Mouse (Mus musculus) Patski (cell line): ENCODE measurements at regions not wholly inside any gene's neighbourhood (a gene's known extent, or its start where the extent isn't known, plus 50 kb on each side); places are given as distances from the start of the nearest gene placed in this dataset.

Experiments used
- ATAC-seq: fragments of 100-300 bp; one replicate; pipeline ENCODE4 v1.8.0; 2021
- CTCF ChIA-PET: fragments of 350-600 bp; sonication (Branson Sonifier 250); formaldehyde crosslinking; loops from one replicate; lab custom pipeline; 2022; ENCODE audit warnings: inconsistent platforms; lab: Charles Lee
- POLR2A ChIA-PET: fragments of 350-600 bp; sonication (Branson Sonifier 250); formaldehyde crosslinking; loops from one replicate; lab custom pipeline; 2022; ENCODE audit warnings: antibody characterized with exemption, inconsistent platforms; lab: Charles Lee
- DNase-seq: peaks from one replicate; pipeline ENCODE4 v3.0.0-alpha.2; 2011; ENCODE audit warnings: low read depth, low spot score
- H3K27me3 ChIP-seq: fragments of 371-371 bp; one replicate; pipeline ENCODE4 v1.5.1; 2021
- CTCF ChIP-seq: fragments of 100-300 bp; IDR thresholded peaks from one replicate; pipeline ENCODE4 v1.5.1; 2021
- in situ Hi-C: fragments of 300-500 bp; cut with MboI; formaldehyde crosslinking; loops from 3 replicates; pipeline ENCODE4 v1.11.1; 2018; ENCODE audit warnings: low pct_unique_long_range_greater_than_20kb, mixed read lengths

- in situ Hi-C loops = loop anchor here (5.0 kb wide), 1 partner anchor 152 kb away; no protein-coding TSS in a partner anchor
- no peak for DNase-seq
- peak; percentile 58 for TF ChIP-seq CTCF
- ATAC-seq = peak; percentile 39
- no peaks in the 10 kb centered on the region for H3K27me3 ChIP-seq
- ChIA-PET CTCF (interaction anchor here (0.8 to 1.5 kb wide), 4 partner anchors 89 to 368 kb away, joined by 3 to 4 read pairs (median 4); no protein-coding TSS in a partner anchor), POLR2A (interaction anchor here (1.3 kb wide), 1 partner anchor 155 kb away, joined by 3 read pairs; the partner anchor contains the start of gene Rai14)
Measured at GRCm38 (mm10) chr15:10868716-10869585, 83.2 kb upstream of the C1qtnf3 start.

GRCm38 (mm10) chr15:10869879-10870278 lies 82.3 kb upstream of the C1qtnf3 start:
- ATAC-seq (no peak), DNase-seq (no peak)
- ChIA-PET POLR2A (no interaction called here), CTCF (interaction anchor here (1.4 to 1.5 kb wide), 2 partner anchors 90 to 369 kb away, joined by 4 read pairs; no protein-coding TSS in a partner anchor)
- in situ Hi-C loops = loop anchor here (5.0 kb wide), 1 partner anchor 153 kb away; no protein-coding TSS in a partner anchor
- no peaks in the 10 kb centered on the region for H3K27me3 ChIP-seq
- no peak for TF ChIP-seq CTCF

- ChIA-PET CTCF (interaction anchor here (0.6 to 1.9 kb wide), 4 partner anchors 17 to 393 kb away, joined by 3 to 9 read pairs (median 3); no protein-coding TSS in a partner anchor), POLR2A (interaction anchor here (0.7 kb wide), 1 partner anchor 262 kb away, joined by 6 read pairs; no protein-coding TSS in a partner anchor)
- TF ChIP-seq CTCF = peak; percentile 75
- in situ Hi-C loops = no loop called here
- no peak for ATAC-seq
- H3K27me3 ChIP-seq = no peaks in the 10 kb centered on the region
- no peak for DNase-seq
Measured at GRCm38 (mm10) chr15:10872322-10872967, 79.7 kb upstream of the C1qtnf3 start.

- in situ Hi-C loops = no loop called here
- ChIA-PET CTCF (interaction anchor here (0.9 kb wide), 1 partner anchor 20 kb away, joined by 3 read pairs; no protein-coding TSS in a partner anchor), POLR2A (interaction anchor here (0.5 kb wide), 1 partner anchor 109 kb away, joined by 4 read pairs; no protein-coding TSS in a partner anchor)
- DNase-seq = no peak
- TF ChIP-seq CTCF = no peak
- ATAC-seq = no peak
- H3K27me3 ChIP-seq = no peaks in the 10 kb centered on the region
Measured at GRCm38 (mm10) chr15:10876328-10876727, 75.8 kb upstream of the C1qtnf3 start.

GRCm38 (mm10) chr15:10881726-10882125 lies 70.4 kb upstream of the C1qtnf3 start:
- H3K27me3 ChIP-seq = no peaks in the 10 kb centered on the region
- ChIA-PET CTCF (interaction anchor here (1.0 to 1.1 kb wide), 2 partner anchors 9 to 20 kb away, joined by 3 read pairs; no protein-coding TSS in a partner anchor), POLR2A (interaction anchor here (1.4 kb wide), 1 partner anchor 9 kb away, joined by 4 read pairs; no protein-coding TSS in a partner anchor)
- DNase-seq = peak; percentile 68
- in situ Hi-C loops = no loop called here
- TF ChIP-seq CTCF = no peak
- peak; percentile 60 for ATAC-seq

GRCm38 (mm10) chr15:10887990-10888389 lies 64.1 kb upstream of the C1qtnf3 start:
- DNase-seq = no peak
- TF ChIP-seq CTCF = no peak
- ATAC-seq = no peak
- H3K27me3 ChIP-seq = no peaks in the 10 kb centered on the region
- POLR2A ChIA-PET = no interaction called here
- CTCF ChIA-PET = interaction anchor here (1.3 kb wide), 1 partner anchor 242 kb away, joined by 3 read pairs; no protein-coding TSS in a partner anchor
- in situ Hi-C loops = no loop called here

GRCm38 (mm10) chr15:10890220-10890921 lies 61.8 kb upstream of the C1qtnf3 start:
- ATAC-seq (peak; percentile 98), DNase-seq (peak; percentile 99)
- ChIA-PET POLR2A (interaction anchor here (0.7 to 1.3 kb wide), 4 partner anchors 9 to 452 kb away, joined by 3 to 5 read pairs (median 4); partner anchors contain the start of gene Dnajc21), CTCF (interaction anchor here (0.7 to 1.6 kb wide), 5 partner anchors 9 to 391 kb away, joined by 3 to 4 read pairs (median 3); no protein-coding TSS in a partner anchor)
- in situ Hi-C loops = no loop called here
- no peaks in the 10 kb centered on the region for H3K27me3 ChIP-seq
- TF ChIP-seq CTCF = no peak

GRCm38 (mm10) chr15:10898309-10898708 lies 53.8 kb upstream of the C1qtnf3 start:
- in situ Hi-C loops = no loop called here
- peak; percentile 53 for DNase-seq
- ATAC-seq = peak; percentile 78
- H3K27me3 ChIP-seq = no peaks in the 10 kb centered on the region
- ChIA-PET POLR2A (no interaction called here), CTCF (interaction anchor here (1.1 to 1.4 kb wide), 2 partner anchors 21 to 412 kb away, joined by 3 read pairs; partner anchors contain the start of genes Brix1 and Rad1)
- no peak for TF ChIP-seq CTCF

GRCm38 (mm10) chr15:10898715-10899486 lies 53.2 kb upstream of the C1qtnf3 start:
- CTCF ChIA-PET = interaction anchor here (1.0 to 1.4 kb wide), 4 partner anchors 21 to 413 kb away, joined by 3 read pairs; partner anchors contain the start of genes Brix1 and Rad1
- POLR2A ChIA-PET = no interaction called here

More at GRCm38 (mm10) chr15:10898715-10899486, 53.2 kb upstream of the C1qtnf3 start:
- in situ Hi-C loops = no loop called here
- ATAC-seq (peak; percentile 84), DNase-seq (peak; percentile 51)
- TF ChIP-seq CTCF = no peak
- H3K27me3 ChIP-seq = no peaks in the 10 kb centered on the region
